Mouse (Mus musculus): ENCODE data around the gene Atic.

GRCm38 (mm10) chr1:71579526-71579925, 22.6 kb downstream of the Atic start:
- TF ChIP-seq POLR2A (IDR thresholded peaks at IDR 0.05; ENCODE audit: low read depth, low read length): no peak
- TF ChIP-seq CTCF (conservative IDR thresholded peaks at IDR 0.05 in 1 of 2, IDR thresholded peaks at IDR 0.05 in 1 of 2; ENCODE audit: low read depth in 2 of 2, low read length in 2 of 2): no peak

Data from CH12.LX (cell line).